Mouse (Mus musculus) right cerebral cortex, postnatal 14 days (tissue): ENCODE data around the gene Fbxw20.
"Not testable (repeated sequence)": the region's sequence is repeated elsewhere in the genome, so short reads cannot be mapped to it uniquely, and the experiment has no call there.

ENCODE experiments used
- DNase-seq: peaks from one replicate; pipeline ENCODE4 v3.0.0; 2022

Gene Fbxw20

GRCm38 (mm10) chr9:109234654-109235053 is at the start of gene Fbxw20:
Fbxw20 (minus strand) TSS chr9:109234754.
- DNase-seq, result no peak

GRCm38 (mm10) chr9:109263041-109263440 is 28.5 kb upstream of the Fbxw20 start:
- no peak for DNase-seq

GRCm38 (mm10) chr9:109218449-109218848 is 16.1 kb downstream of the Fbxw20 start:
- DNase-seq, result no peak

GRCm38 (mm10) chr9:109201347-109201746 is 33.2 kb downstream of the Fbxw20 start:
- not testable (repeated sequence) for DNase-seq

- DNase-seq, result no peak
These were observed 34.2 kb downstream of the Fbxw20 start for GRCm38 (mm10) chr9:109200349-109200748.

GRCm38 (mm10) chr9:109199353-109199752 is 35.2 kb downstream of the Fbxw20 start:
- no peak for DNase-seq

- DNase-seq, result not testable (repeated sequence)
These were observed 38.7 kb downstream of the Fbxw20 start, which contains the start of gene Fbxw13 for GRCm38 (mm10) chr9:109195875-109196274. Fbxw13 (minus strand) TSS chr9:109195975.

GRCm38 (mm10) chr9:109177208-109177607 is 57.3 kb downstream of the Fbxw20 start:
- DNase-seq, result no peak

- no peak for DNase-seq
These were observed 58.3 kb downstream of the Fbxw20 start for GRCm38 (mm10) chr9:109176301-109176700.
